Mouse (Mus musculus) urinary bladder, adult 18-20 months (tissue): Measurements from ENCODE around the gene Dennd1a.

ENCODE experiments used
- DNase-seq, 2 experiments: peaks; one replicate each; pipeline ENCODE4 v3.0.0; 2022; ENCODE audit warnings: low spot score in 2 of 2, mixed read lengths in 2 of 2

Dennd1a gene

GRCm38 (mm10) chr2:38115000-38115399, 172.2 kb downstream of the Dennd1a start:
- DNase-seq, result no peak

- no peak for DNase-seq
Observed at GRCm38 (mm10) chr2:38111655-38112351, 175.4 kb downstream of the Dennd1a start.

- no peak for DNase-seq
Observed at GRCm38 (mm10) chr2:38108586-38108985, 178.6 kb downstream of the Dennd1a start.

GRCm38 (mm10) chr2:38102674-38103073, 184.5 kb downstream of the Dennd1a start:
- no peak for DNase-seq

- DNase-seq, result no peak
Observed at GRCm38 (mm10) chr2:38100289-38100688, 186.9 kb downstream of the Dennd1a start.

GRCm38 (mm10) chr2:38099120-38099773, 187.9 kb downstream of the Dennd1a start:
- no peak for DNase-seq

- DNase-seq, result no peak
Observed at GRCm38 (mm10) chr2:38097469-38097868, 189.7 kb downstream of the Dennd1a start.

- no peak for DNase-seq
Observed at GRCm38 (mm10) chr2:38096328-38096727, 190.9 kb downstream of the Dennd1a start.

GRCm38 (mm10) chr2:38094380-38095163, 192.6 kb downstream of the Dennd1a start:
- DNase-seq, result no peak

- DNase-seq, result no peak
Observed at GRCm38 (mm10) chr2:38093968-38094367, 193.2 kb downstream of the Dennd1a start.

- DNase-seq, result no peak
Observed at GRCm38 (mm10) chr2:38093242-38093641, 193.9 kb downstream of the Dennd1a start.

GRCm38 (mm10) chr2:38088346-38088745, 198.8 kb downstream of the Dennd1a start:
- no peak for DNase-seq

GRCm38 (mm10) chr2:38085058-38085457, 202.1 kb downstream of the Dennd1a start:
- no peak for DNase-seq

- DNase-seq, result no peak
Observed at GRCm38 (mm10) chr2:38083251-38083650, 203.9 kb downstream of the Dennd1a start.

- DNase-seq, result no peak
Observed at GRCm38 (mm10) chr2:38074495-38074894, 212.7 kb downstream of the Dennd1a start.

GRCm38 (mm10) chr2:38072061-38072460, 215.1 kb downstream of the Dennd1a start:
- DNase-seq, result no peak

- no peak for DNase-seq
Observed at GRCm38 (mm10) chr2:38068171-38068572, 219.0 kb downstream of the Dennd1a start.

- DNase-seq, result no peak
Observed at GRCm38 (mm10) chr2:38065914-38066313, 221.3 kb downstream of the Dennd1a start.

- DNase-seq, result no peak
Observed at GRCm38 (mm10) chr2:38064266-38064665, 222.9 kb downstream of the Dennd1a start.

- no peak for DNase-seq
Observed at GRCm38 (mm10) chr2:38062156-38062555, 225.0 kb downstream of the Dennd1a start.

- DNase-seq, result no peak
Observed at GRCm38 (mm10) chr2:38061474-38061873, 225.7 kb downstream of the Dennd1a start.

GRCm38 (mm10) chr2:38052440-38052839, 234.8 kb downstream of the Dennd1a start:
- DNase-seq, result no peak
